Mouse (Mus musculus): ENCODE results near the gene Dmd. TPM values are rescaled to one million over a fixed set of nuclear protein-coding genes. Genes with fewer than 3 reads are reported as not detected.
"Not testable (repeated sequence)": the region's sequence is repeated elsewhere in the genome, so short reads cannot be mapped to it uniquely, and the experiment has no call there.

The Dmd gene
- polyA plus RNA-seq, 1 experiment from 2014 or later, result 31.7 TPM

DNA sequence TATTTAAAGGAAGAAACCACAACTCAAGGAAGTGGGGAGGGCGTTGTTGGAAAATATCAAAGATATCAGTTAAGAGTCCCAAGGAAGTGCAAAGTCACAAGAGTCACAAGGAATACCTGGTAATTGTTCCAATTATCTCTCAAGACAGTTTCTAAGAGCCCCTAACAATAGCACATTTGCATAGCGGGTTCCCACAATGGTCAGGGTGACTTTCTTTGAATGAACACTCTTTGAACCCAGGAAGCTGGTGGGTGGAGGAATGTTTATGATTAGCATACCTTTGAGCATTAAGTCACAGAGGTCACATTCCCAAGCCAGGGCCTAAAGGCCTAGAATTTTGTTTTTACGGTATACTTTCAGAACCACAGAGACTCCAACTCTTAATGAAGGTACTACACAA is 1113.8 kb downstream of the Dmd start:
- not testable (repeated sequence) for H3K4me1 ChIP-seq (ENCODE audit: control insufficient read depth, insufficient read depth, low read length); H3K27me3 ChIP-seq (ENCODE audit: control insufficient read depth, insufficient read depth, low read length); H3K27ac ChIP-seq (ENCODE audit: low read length); H3K9ac ChIP-seq (ENCODE audit: low read length); H3K36me3 ChIP-seq (ENCODE audit: control insufficient read depth, insufficient read depth, low read length); H3K4me3 ChIP-seq (replicated peaks; ENCODE audit: low read length); H3K4me2 ChIP-seq (ENCODE audit: low read depth, low read length); H3K9me3 ChIP-seq (replicated peaks; ENCODE audit: control insufficient read depth, low read length); ATAC-seq (ENCODE audit: insufficient read depth, low FRiP score)
- WGBS, result 90% methylated on average over 3 of the region's 3 CpGs

DNA sequence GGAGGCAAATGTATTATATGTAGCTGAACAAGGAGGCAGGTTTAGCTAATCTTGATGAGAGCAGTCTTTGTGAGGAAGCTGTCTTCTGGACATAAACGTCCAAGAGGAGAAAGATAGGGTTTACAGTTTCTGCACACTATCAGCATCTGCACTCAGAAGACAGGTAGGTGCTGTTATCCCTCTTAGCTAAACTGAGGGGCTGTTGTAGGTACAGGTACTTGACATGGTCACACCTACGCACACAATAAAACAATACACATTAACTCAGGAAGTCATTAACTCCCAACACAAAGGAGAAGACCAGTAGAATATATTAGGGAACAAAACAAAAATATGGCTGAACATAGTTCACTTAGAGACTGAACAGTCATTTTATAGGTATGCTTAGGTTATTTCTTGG is 1217.2 kb downstream of the Dmd start:
- Histone ChIP-seq H3K4me1 (ENCODE audit: control insufficient read depth, insufficient read depth, low read length) (no peaks in the 10 kb centered on the region), H3K9me3 (replicated peaks; ENCODE audit: control insufficient read depth, low read length) (no peaks in the 10 kb centered on the region), H3K4me2 (ENCODE audit: low read depth, low read length) (no peak overlapping the region), H3K27me3 (ENCODE audit: control insufficient read depth, insufficient read depth, low read length) (no peaks in the 10 kb centered on the region), H3K9ac (ENCODE audit: low read length) (no peak overlapping the region), H3K36me3 (ENCODE audit: control insufficient read depth, insufficient read depth, low read length) (no peaks in the 10 kb centered on the region), H3K4me3 (replicated peaks; ENCODE audit: low read length) (no peak overlapping the region), H3K27ac (ENCODE audit: low read length) (no peak overlapping the region)
- WGBS, result 62% methylated on average over 2 of the region's 2 CpGs
- no peak for ATAC-seq (ENCODE audit: insufficient read depth, low FRiP score)

DNA sequence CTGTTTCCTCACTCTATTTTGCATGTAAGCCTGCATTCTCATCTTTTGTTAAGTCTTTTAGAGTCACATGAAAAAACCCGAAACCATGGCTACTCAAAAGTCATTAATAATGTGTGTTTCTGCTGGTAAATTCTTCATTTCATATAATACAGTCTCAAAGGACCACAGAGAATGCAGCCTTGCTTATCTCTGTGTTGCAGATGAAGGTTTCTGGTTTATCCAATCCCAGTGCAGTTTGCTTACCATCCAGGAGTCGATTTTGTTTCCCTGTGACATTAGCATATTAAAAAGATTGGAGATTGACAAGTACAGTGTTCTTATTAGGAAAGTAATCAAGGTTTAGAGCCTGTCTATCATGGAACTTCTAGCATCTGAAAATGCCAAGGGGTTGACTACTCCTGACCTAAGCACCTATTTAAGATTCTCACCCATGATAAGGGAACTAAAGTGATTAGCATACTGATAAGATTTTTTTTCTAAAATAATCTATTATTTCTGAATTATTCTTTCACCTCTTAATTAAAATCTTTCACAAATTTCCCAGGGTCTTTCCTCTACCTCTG is 1292.7 kb downstream of the Dmd start:
- no peak overlapping the region for H3K4me2 ChIP-seq (ENCODE audit: low read depth, low read length)
- H3K9me3 ChIP-seq (replicated peaks; ENCODE audit: control insufficient read depth, low read length), result no peaks in the 10 kb centered on the region
- no peak overlapping the region for H3K4me3 ChIP-seq (replicated peaks; ENCODE audit: low read length)
- H3K4me1 ChIP-seq (ENCODE audit: control insufficient read depth, insufficient read depth, low read length), result no peaks in the 10 kb centered on the region
- H3K27me3 ChIP-seq (ENCODE audit: control insufficient read depth, insufficient read depth, low read length), result no peaks in the 10 kb centered on the region
- H3K36me3 ChIP-seq (ENCODE audit: control insufficient read depth, insufficient read depth, low read length), result no peaks in the 10 kb centered on the region
- no peak overlapping the region for H3K9ac ChIP-seq (ENCODE audit: low read length)
- 45% methylated on average over 2 of the region's 2 CpGs for WGBS
- ATAC-seq (ENCODE audit: insufficient read depth, low FRiP score), result no peak
- H3K27ac ChIP-seq (ENCODE audit: low read length), result no peak overlapping the region

DNA sequence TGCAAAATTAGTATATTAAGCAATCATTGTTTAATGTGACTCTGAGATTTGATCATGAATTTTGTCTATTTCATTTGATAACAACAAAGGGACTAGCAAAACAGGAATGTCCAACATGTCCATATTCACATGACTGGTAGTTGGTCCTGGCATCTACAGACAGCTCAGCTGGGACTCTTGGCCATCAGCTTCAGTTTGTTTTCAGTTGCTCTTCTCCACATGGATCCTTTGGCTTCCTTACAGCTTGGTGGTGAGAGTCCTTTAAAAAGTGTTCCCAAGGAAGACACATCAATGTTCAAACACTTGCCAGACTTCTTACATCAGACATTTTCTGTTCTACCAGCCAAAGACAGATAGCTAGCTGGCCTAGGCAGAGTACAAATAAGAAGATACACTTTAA is 1381.9 kb downstream of the Dmd start:
- Histone ChIP-seq H3K4me3 (replicated peaks; ENCODE audit: low read length) (no peak overlapping the region), H3K9me3 (replicated peaks; ENCODE audit: control insufficient read depth, low read length) (no peaks in the 10 kb centered on the region), H3K27me3 (ENCODE audit: control insufficient read depth, insufficient read depth, low read length) (no peaks in the 10 kb centered on the region), H3K4me2 (ENCODE audit: low read depth, low read length) (no peak overlapping the region), H3K4me1 (ENCODE audit: control insufficient read depth, insufficient read depth, low read length) (no peaks in the 10 kb centered on the region), H3K27ac (ENCODE audit: low read length) (no peak overlapping the region), H3K36me3 (ENCODE audit: control insufficient read depth, insufficient read depth, low read length) (no peaks in the 10 kb centered on the region), H3K9ac (ENCODE audit: low read length) (no peak overlapping the region)
- ATAC-seq (ENCODE audit: insufficient read depth, low FRiP score), result no peak

DNA sequence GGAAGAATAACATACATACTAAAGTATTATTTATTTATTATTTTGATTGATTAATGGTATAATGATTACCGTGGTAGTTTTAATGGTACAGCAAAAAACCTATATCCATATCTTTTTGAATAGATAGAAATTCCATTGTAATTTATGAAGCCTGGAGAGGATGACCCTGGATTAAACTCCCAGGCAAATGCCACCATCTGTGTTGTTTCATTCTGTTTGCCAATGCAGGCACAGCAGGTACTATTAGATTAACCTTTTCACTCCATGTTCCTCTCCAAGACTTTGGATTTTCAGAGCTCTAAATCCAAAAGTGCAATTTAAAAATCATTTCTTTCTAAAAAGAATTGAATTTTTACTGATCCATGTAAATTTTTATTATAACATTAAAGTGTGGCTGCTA is 1383.5 kb downstream of the Dmd start:
- Histone ChIP-seq H3K36me3 (ENCODE audit: control insufficient read depth, insufficient read depth, low read length) (no peaks in the 10 kb centered on the region), H3K4me3 (replicated peaks; ENCODE audit: low read length) (no peak overlapping the region), H3K27me3 (ENCODE audit: control insufficient read depth, insufficient read depth, low read length) (no peaks in the 10 kb centered on the region), H3K9ac (ENCODE audit: low read length) (no peak overlapping the region), H3K4me1 (ENCODE audit: control insufficient read depth, insufficient read depth, low read length) (no peaks in the 10 kb centered on the region), H3K4me2 (ENCODE audit: low read depth, low read length) (no peak overlapping the region), H3K9me3 (replicated peaks; ENCODE audit: control insufficient read depth, low read length) (no peaks in the 10 kb centered on the region), H3K27ac (ENCODE audit: low read length) (no peak overlapping the region)
- ATAC-seq (ENCODE audit: insufficient read depth, low FRiP score), result no peak
- 74% methylated on average over 1 of the region's 1 CpGs for WGBS

DNA sequence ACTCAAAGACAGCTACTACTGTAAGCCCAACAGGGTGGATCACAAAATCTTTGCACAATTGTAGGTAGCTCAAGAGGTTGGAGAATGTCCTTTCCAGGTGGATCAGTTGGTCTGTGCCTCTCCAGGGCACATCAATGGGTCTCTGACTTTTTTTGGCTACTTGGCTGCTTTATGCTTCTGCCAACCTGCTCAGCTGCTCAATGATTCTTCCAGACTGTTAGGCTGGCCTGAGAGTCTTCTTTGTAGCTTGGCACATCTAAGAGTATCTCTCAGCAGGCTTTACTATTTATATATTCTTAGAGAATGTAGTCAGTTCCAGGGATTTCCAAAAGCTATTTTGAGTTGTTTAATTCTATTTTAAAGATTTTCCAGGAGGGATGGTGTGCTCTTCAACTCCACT is 1416.3 kb downstream of the Dmd start:
- no peak overlapping the region for H3K9ac ChIP-seq (ENCODE audit: low read length)
- H3K4me2 ChIP-seq (ENCODE audit: low read depth, low read length), result no peak overlapping the region
- no peak for ATAC-seq (ENCODE audit: insufficient read depth, low FRiP score)
- no peaks in the 10 kb centered on the region for H3K4me1 ChIP-seq (ENCODE audit: control insufficient read depth, insufficient read depth, low read length)
- no peaks in the 10 kb centered on the region for H3K36me3 ChIP-seq (ENCODE audit: control insufficient read depth, insufficient read depth, low read length)
- H3K27me3 ChIP-seq (ENCODE audit: control insufficient read depth, insufficient read depth, low read length), result no peaks in the 10 kb centered on the region
- no peaks in the 10 kb centered on the region for H3K9me3 ChIP-seq (replicated peaks; ENCODE audit: control insufficient read depth, low read length)
- no peak overlapping the region for H3K27ac ChIP-seq (ENCODE audit: low read length)
- no peak overlapping the region for H3K4me3 ChIP-seq (replicated peaks; ENCODE audit: low read length)

DNA sequence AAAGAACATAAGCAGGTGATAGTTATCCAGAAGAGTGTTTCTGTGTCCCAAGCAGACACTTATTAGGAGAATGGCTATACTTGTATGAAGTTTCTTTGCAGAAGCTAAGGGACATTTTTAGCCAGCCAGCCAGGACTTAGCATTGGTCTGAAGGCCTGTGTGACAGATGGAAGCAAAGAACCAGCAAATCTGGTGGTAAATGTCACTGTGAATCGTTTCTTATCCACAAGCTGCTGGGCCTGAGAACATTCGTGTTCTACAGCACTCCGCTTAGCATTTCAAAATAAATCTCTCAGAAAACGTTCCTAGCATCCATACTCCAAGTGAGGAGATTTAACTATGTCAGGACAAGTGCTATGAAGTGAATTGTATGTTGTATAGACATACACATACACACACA is 1486.9 kb downstream of the Dmd start:
- H3K27ac ChIP-seq (ENCODE audit: low read length), result no peak overlapping the region
- ATAC-seq (ENCODE audit: insufficient read depth, low FRiP score), result no peak
- no peak overlapping the region for H3K9ac ChIP-seq (ENCODE audit: low read length)
- WGBS, result 61% methylated on average over 4 of the region's 4 CpGs
- H3K4me3 ChIP-seq (replicated peaks; ENCODE audit: low read length), result no peak overlapping the region
- H3K9me3 ChIP-seq (replicated peaks; ENCODE audit: control insufficient read depth, low read length), result no peaks in the 10 kb centered on the region
- H3K36me3 ChIP-seq (ENCODE audit: control insufficient read depth, insufficient read depth, low read length), result no peaks in the 10 kb centered on the region
- no peak overlapping the region for H3K4me2 ChIP-seq (ENCODE audit: low read depth, low read length)
- no peaks in the 10 kb centered on the region for H3K4me1 ChIP-seq (ENCODE audit: control insufficient read depth, insufficient read depth, low read length)
- H3K27me3 ChIP-seq (ENCODE audit: control insufficient read depth, insufficient read depth, low read length), result no peaks in the 10 kb centered on the region

DNA sequence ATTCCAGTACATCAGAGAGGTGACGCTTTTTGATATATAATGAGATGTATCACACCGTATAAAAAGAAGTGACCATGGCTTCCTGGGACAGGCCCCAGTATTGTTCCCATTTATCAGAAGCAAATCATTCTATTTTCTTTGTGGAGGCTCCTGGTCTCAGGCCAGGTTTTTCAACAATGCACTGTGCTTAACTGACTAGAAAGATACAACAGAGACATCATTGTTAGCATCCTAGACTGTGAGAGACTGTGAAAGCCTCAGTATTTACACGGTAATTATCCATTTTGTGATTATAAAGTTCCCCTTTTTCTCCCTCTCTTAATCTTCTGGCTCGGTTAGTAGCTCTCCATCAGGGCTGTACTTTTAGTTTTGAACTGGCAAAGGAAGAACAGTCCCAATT is 1487.9 kb downstream of the Dmd start:
- Histone ChIP-seq H3K27me3 (ENCODE audit: control insufficient read depth, insufficient read depth, low read length) (no peaks in the 10 kb centered on the region), H3K9ac (ENCODE audit: low read length) (no peak overlapping the region), H3K4me1 (ENCODE audit: control insufficient read depth, insufficient read depth, low read length) (no peaks in the 10 kb centered on the region), H3K36me3 (ENCODE audit: control insufficient read depth, insufficient read depth, low read length) (no peaks in the 10 kb centered on the region), H3K27ac (ENCODE audit: low read length) (no peak overlapping the region), H3K4me2 (ENCODE audit: low read depth, low read length) (no peak overlapping the region), H3K4me3 (replicated peaks; ENCODE audit: low read length) (no peak overlapping the region), H3K9me3 (replicated peaks; ENCODE audit: control insufficient read depth, low read length) (no peaks in the 10 kb centered on the region)
- WGBS, result 68% methylated on average over 4 of the region's 4 CpGs
- no peak for ATAC-seq (ENCODE audit: insufficient read depth, low FRiP score)

DNA sequence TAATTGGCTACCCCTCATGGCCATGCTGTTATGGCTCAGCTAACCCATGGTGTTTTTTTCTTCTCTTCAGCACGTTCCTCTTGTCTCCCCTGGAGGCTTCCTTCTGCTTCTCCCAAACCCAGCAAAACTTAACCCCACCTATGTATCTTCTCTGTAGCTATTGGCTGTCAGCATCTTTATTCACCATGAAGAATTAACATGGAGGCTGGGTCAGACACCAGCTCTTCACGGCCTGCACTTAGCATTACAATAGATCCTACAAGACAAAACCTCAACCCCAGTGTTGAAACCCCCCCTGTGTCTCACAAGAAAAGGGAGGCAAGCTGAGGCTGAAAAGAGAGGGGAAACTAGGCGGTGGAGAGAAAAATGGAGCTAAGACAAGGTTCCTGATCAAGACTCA is 1494.3 kb downstream of the Dmd start:
- Histone ChIP-seq H3K9ac (ENCODE audit: low read length) (no peak overlapping the region), H3K27ac (ENCODE audit: low read length) (no peak overlapping the region), H3K36me3 (ENCODE audit: control insufficient read depth, insufficient read depth, low read length) (no peaks in the 10 kb centered on the region), H3K9me3 (replicated peaks; ENCODE audit: control insufficient read depth, low read length) (no peaks in the 10 kb centered on the region), H3K4me2 (ENCODE audit: low read depth, low read length) (no peak overlapping the region), H3K27me3 (ENCODE audit: control insufficient read depth, insufficient read depth, low read length) (no peaks in the 10 kb centered on the region; the same call in 1 of the 2 replicates), H3K4me3 (replicated peaks; ENCODE audit: low read length) (no peak overlapping the region), H3K4me1 (ENCODE audit: control insufficient read depth, insufficient read depth, low read length) (no peaks in the 10 kb centered on the region)
- ATAC-seq (ENCODE audit: insufficient read depth, low FRiP score), result no peak
- 67% methylated on average over 3 of the region's 3 CpGs for WGBS

DNA sequence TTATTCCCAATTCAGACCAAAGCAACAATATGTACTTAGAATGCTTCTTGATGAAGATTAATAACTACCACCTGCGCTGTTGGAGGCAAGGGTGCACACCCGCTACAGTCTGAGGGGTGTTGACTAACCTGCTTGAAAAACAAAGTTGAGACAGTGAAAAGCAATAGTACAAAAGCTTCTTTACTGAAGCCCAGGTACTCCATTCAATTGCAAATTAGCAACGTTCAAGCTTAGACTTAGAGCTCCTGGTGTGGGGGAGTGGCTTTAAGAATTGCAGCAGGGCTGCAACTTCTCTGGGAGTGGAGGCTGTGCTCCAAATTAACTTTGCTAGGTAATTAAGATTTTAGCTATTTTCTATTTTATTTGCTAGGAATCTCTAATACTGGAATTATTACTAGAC is 1495.3 kb downstream of the Dmd start:
- 60% methylated on average over 3 of the region's 3 CpGs for WGBS
- H3K4me3 ChIP-seq (replicated peaks; ENCODE audit: low read length), result no peak overlapping the region
- H3K9ac ChIP-seq (ENCODE audit: low read length), result no peak overlapping the region
- H3K36me3 ChIP-seq (ENCODE audit: control insufficient read depth, insufficient read depth, low read length), result no peaks in the 10 kb centered on the region
- no peak overlapping the region for H3K27ac ChIP-seq (ENCODE audit: low read length)
- no peak overlapping the region for H3K4me2 ChIP-seq (ENCODE audit: low read depth, low read length)
- no peaks in the 10 kb centered on the region for H3K4me1 ChIP-seq (ENCODE audit: control insufficient read depth, insufficient read depth, low read length)
- ATAC-seq (ENCODE audit: insufficient read depth, low FRiP score), result no peak
- H3K9me3 ChIP-seq (replicated peaks; ENCODE audit: control insufficient read depth, low read length), result no peaks in the 10 kb centered on the region
- H3K27me3 ChIP-seq (ENCODE audit: control insufficient read depth, insufficient read depth, low read length), result no peaks in the 10 kb centered on the region; the same call in 1 of the 2 replicates

Data from stomach, embryonic 16.5 days (tissue).